Mouse (Mus musculus): ENCODE results near the gene Jph3. TPM values are rescaled to one million over a fixed set of nuclear protein-coding genes. Genes with fewer than 3 reads are reported as not detected.

Jph3 gene
- total and polyA plus RNA-seq, 2 experiments = not detected

- Histone ChIP-seq H3K27me3 (ENCODE audit: control insufficient read depth, insufficient read depth, low read length) (no peaks in the 10 kb centered on the region; the same call in 1 of the 2 replicates), H3K36me3 (ENCODE audit: control insufficient read depth, insufficient read depth, low read length) (no peaks in the 10 kb centered on the region), H3K79me2 (ENCODE audit: control insufficient read depth, insufficient read depth, low read length) (no peaks in the 10 kb centered on the region), H3K27ac (replicated peaks; ENCODE audit: insufficient read depth, low read depth, low read length) (no peak overlapping the region; the same call in 1 of the 2 replicates), H3K4me1 (ENCODE audit: control insufficient read depth, insufficient read depth, low read length) (no peaks in the 10 kb centered on the region), H3K4me3 (ENCODE audit: insufficient read depth, low read depth, low read length) (peak overlapping the region; percentile 11), H3K9ac (ENCODE audit: low read depth, low read length) (peak overlapping the region; percentile 24; the same call in 1 of the 2 replicates)
- DNase-seq (ENCODE audit: extremely low read depth, low read depth, low spot score) = peak; percentile 88
- 9% methylated on average over 12 of the region's 12 CpGs for WGBS
- TF ChIP-seq CTCF (IDR thresholded peaks at IDR 0.05; ENCODE audit: low read depth, low read length) (peak; percentile 94), POLR2A (IDR thresholded peaks at IDR 0.05; ENCODE audit: extremely low read depth, insufficient read depth, low read length) (no peak)
Measured at GRCm38 (mm10) chr8:121717982-121718425, 11.4 kb upstream of the Jph3 start.

GRCm38 (mm10) chr8:121718925-121719324 is 10.5 kb upstream of the Jph3 start:
- H3K4me3 ChIP-seq (ENCODE audit: insufficient read depth, low read depth, low read length) = no peak overlapping the region
- DNase-seq (ENCODE audit: extremely low read depth, low read depth, low spot score) = no peak
- no peak for TF ChIP-seq POLR2A (IDR thresholded peaks at IDR 0.05; ENCODE audit: extremely low read depth, insufficient read depth, low read length)
- no peak for TF ChIP-seq CTCF (IDR thresholded peaks at IDR 0.05; ENCODE audit: low read depth, low read length)
- no peaks in the 10 kb centered on the region for H3K36me3 ChIP-seq (ENCODE audit: control insufficient read depth, insufficient read depth, low read length)
- H3K9ac ChIP-seq (ENCODE audit: low read depth, low read length) = no peak overlapping the region
- no peak overlapping the region for H3K27ac ChIP-seq (replicated peaks; ENCODE audit: insufficient read depth, low read depth, low read length)
- no peaks in the 10 kb centered on the region for H3K4me1 ChIP-seq (ENCODE audit: control insufficient read depth, insufficient read depth, low read length)
- WGBS = 66% methylated on average over 6 of the region's 6 CpGs
- H3K79me2 ChIP-seq (ENCODE audit: control insufficient read depth, insufficient read depth, low read length) = no peaks in the 10 kb centered on the region
- H3K27me3 ChIP-seq (ENCODE audit: control insufficient read depth, insufficient read depth, low read length) = no peaks in the 10 kb centered on the region; the same call in 1 of the 2 replicates

- no peaks in the 10 kb centered on the region; the same call in 1 of the 2 replicates for H3K27me3 ChIP-seq (ENCODE audit: control insufficient read depth, insufficient read depth, low read length)
- no peaks in the 10 kb centered on the region for H3K36me3 ChIP-seq (ENCODE audit: control insufficient read depth, insufficient read depth, low read length)
- 57% methylated on average over 6 of the region's 6 CpGs for WGBS
- no peak overlapping the region for H3K9ac ChIP-seq (ENCODE audit: low read depth, low read length)
- no peak for DNase-seq (ENCODE audit: extremely low read depth, low read depth, low spot score)
- TF ChIP-seq CTCF (IDR thresholded peaks at IDR 0.05; ENCODE audit: low read depth, low read length) (no peak), POLR2A (IDR thresholded peaks at IDR 0.05; ENCODE audit: extremely low read depth, insufficient read depth, low read length) (no peak)
- H3K79me2 ChIP-seq (ENCODE audit: control insufficient read depth, insufficient read depth, low read length) = no peaks in the 10 kb centered on the region
- H3K4me3 ChIP-seq (ENCODE audit: insufficient read depth, low read depth, low read length) = no peak overlapping the region
- H3K4me1 ChIP-seq (ENCODE audit: control insufficient read depth, insufficient read depth, low read length) = no peaks in the 10 kb centered on the region
- no peak overlapping the region for H3K27ac ChIP-seq (replicated peaks; ENCODE audit: insufficient read depth, low read depth, low read length)
Measured at GRCm38 (mm10) chr8:121721072-121721471, 8.4 kb upstream of the Jph3 start.

GRCm38 (mm10) chr8:121723846-121724245 is 5.6 kb upstream of the Jph3 start:
- Histone ChIP-seq H3K27me3 (ENCODE audit: control insufficient read depth, insufficient read depth, low read length) (no peaks in the 10 kb centered on the region; the same call in 1 of the 2 replicates), H3K4me1 (ENCODE audit: control insufficient read depth, insufficient read depth, low read length) (no peaks in the 10 kb centered on the region), H3K79me2 (ENCODE audit: control insufficient read depth, insufficient read depth, low read length) (no peaks in the 10 kb centered on the region), H3K9ac (ENCODE audit: low read depth, low read length) (no peak overlapping the region), H3K27ac (replicated peaks; ENCODE audit: insufficient read depth, low read depth, low read length) (no peak overlapping the region), H3K4me3 (ENCODE audit: insufficient read depth, low read depth, low read length) (no peak overlapping the region), H3K36me3 (ENCODE audit: control insufficient read depth, insufficient read depth, low read length) (no peaks in the 10 kb centered on the region)
- WGBS = 77% methylated on average over 12 of the region's 12 CpGs
- TF ChIP-seq POLR2A (IDR thresholded peaks at IDR 0.05; ENCODE audit: extremely low read depth, insufficient read depth, low read length) (no peak), CTCF (IDR thresholded peaks at IDR 0.05; ENCODE audit: low read depth, low read length) (no peak)
- no peak for DNase-seq (ENCODE audit: extremely low read depth, low read depth, low spot score)

GRCm38 (mm10) chr8:121727164-121727563 is 2.3 kb upstream of the Jph3 start:
- Histone ChIP-seq H3K4me3 (ENCODE audit: insufficient read depth, low read depth, low read length) (no peak overlapping the region), H3K27ac (replicated peaks; ENCODE audit: insufficient read depth, low read depth, low read length) (no peak overlapping the region), H3K36me3 (ENCODE audit: control insufficient read depth, insufficient read depth, low read length) (no peaks in the 10 kb centered on the region), H3K9ac (ENCODE audit: low read depth, low read length) (no peak overlapping the region), H3K79me2 (ENCODE audit: control insufficient read depth, insufficient read depth, low read length) (no peaks in the 10 kb centered on the region), H3K27me3 (ENCODE audit: control insufficient read depth, insufficient read depth, low read length) (peaks cover 4% of the 10 kb centered on the region; the same call in 1 of the 2 replicates), H3K4me1 (ENCODE audit: control insufficient read depth, insufficient read depth, low read length) (no peaks in the 10 kb centered on the region)
- TF ChIP-seq CTCF (IDR thresholded peaks at IDR 0.05; ENCODE audit: low read depth, low read length) (no peak), POLR2A (IDR thresholded peaks at IDR 0.05; ENCODE audit: extremely low read depth, insufficient read depth, low read length) (no peak)
- 64% methylated on average over 3 of the region's 3 CpGs for WGBS
- DNase-seq (ENCODE audit: extremely low read depth, low read depth, low spot score) = no peak

- Histone ChIP-seq H3K27ac (replicated peaks; ENCODE audit: insufficient read depth, low read depth, low read length) (no peak overlapping the region), H3K9ac (ENCODE audit: low read depth, low read length) (no peak overlapping the region), H3K27me3 (ENCODE audit: control insufficient read depth, insufficient read depth, low read length) (peaks cover 4% of the 10 kb centered on the region; the same call in 1 of the 2 replicates), H3K36me3 (ENCODE audit: control insufficient read depth, insufficient read depth, low read length) (no peaks in the 10 kb centered on the region), H3K79me2 (ENCODE audit: control insufficient read depth, insufficient read depth, low read length) (no peaks in the 10 kb centered on the region), H3K4me3 (ENCODE audit: insufficient read depth, low read depth, low read length) (no peak overlapping the region), H3K4me1 (ENCODE audit: control insufficient read depth, insufficient read depth, low read length) (no peaks in the 10 kb centered on the region)
- no peak for TF ChIP-seq POLR2A (IDR thresholded peaks at IDR 0.05; ENCODE audit: extremely low read depth, insufficient read depth, low read length)
- TF ChIP-seq CTCF (IDR thresholded peaks at IDR 0.05; ENCODE audit: low read depth, low read length) = no peak
- 9% methylated on average over 54 of the region's 54 CpGs for WGBS
- no peak for DNase-seq (ENCODE audit: extremely low read depth, low read depth, low spot score)
Measured at GRCm38 (mm10) chr8:121729754-121730153, 331 bp downstream of the Jph3 start.

Data from liver, adult 2 months (tissue).